Mouse (Mus musculus) lung, embryonic 14.5 days (tissue): ENCODE measurements around the gene Cysltr1. TPM values are rescaled to one million over a fixed set of nuclear protein-coding genes. Genes with fewer than 3 reads are reported as not detected.
A peak's percentile ranks its signal among the peaks of the same experiment; 100 is the strongest.

Experiments
- ATAC-seq: fragments of 200-750 bp; cut with Nextera tagmentation; 2 replicates; pipeline ENCODE4 v1.8.0; 2017; ENCODE audit warnings: mild to moderate bottlenecking, moderate TSS enrichment, moderate library complexity; ENCODE audit not compliant: insufficient read depth
- DNase-seq: peaks from one replicate; pipeline ENCODE4 v3.0.0-alpha.2; 2015
- H3K27ac ChIP-seq: fragments of 300-500 bp; sonication (generic); 2 replicates; pipeline ENCODE4 v1.5.1; 2014; ENCODE audit warnings: low read depth, mild to moderate bottlenecking, moderate library complexity
- H3K27me3 ChIP-seq: fragments of 300-500 bp; sonication (generic); 2 replicates; pipeline ENCODE4 v1.6.1; 2014; ENCODE audit warnings: low read length, control low read depth; ENCODE audit not compliant: insufficient read depth
- H3K36me3 ChIP-seq: fragments of 300-500 bp; sonication (generic); 2 replicates; pipeline ENCODE4 v1.6.1; 2014; ENCODE audit warnings: control low read depth; ENCODE audit not compliant: insufficient read depth
- H3K4me1 ChIP-seq: fragments of 300-500 bp; sonication (generic); 2 replicates; pipeline ENCODE4 v1.6.1; 2014; ENCODE audit warnings: antibody characterized with exemption, control low read depth; ENCODE audit not compliant: insufficient read depth
- H3K4me2 ChIP-seq: fragments of 300-500 bp; sonication (generic); 2 replicates; pipeline ENCODE4 v1.6.1; 2014; ENCODE audit warnings: mild to moderate bottlenecking
- H3K4me3 ChIP-seq: fragments of 300-500 bp; sonication (generic); 2 replicates; pipeline ENCODE4 v1.5.1; 2014; ENCODE audit warnings: low read depth, low read length
- H3K9ac ChIP-seq: fragments of 300-500 bp; sonication (generic); 2 replicates; pipeline ENCODE4 v1.6.1; 2014
- H3K9me3 ChIP-seq: fragments of 300-500 bp; sonication (generic); 2 replicates; pipeline ENCODE4 v1.6.1; 2016; ENCODE audit warnings: low read depth, low read length, control low read depth
- CTCF ChIP-seq: IDR thresholded peaks from 2 replicates; pipeline ENCODE4 v1.5.1; 2016; ENCODE audit warnings: antibody characterized with exemption, low read depth
- WGBS: fragments of 180-500 bp; shearing (Covaris S2); extraction: QIAGEN DNeasy Blood & Tissue Kit; methylation state at CpG from one replicate; pipeline ENCODE4 v1.1.7; 2014; 5-methylcytosine and 5-hydroxymethylcytosine counted together
- polyA plus RNA-seq: library from polyadenylated mRNA; unstranded; fragments of >200 nt; fragmentation: Nextera tagmentation; extraction: Ambion mirVana; gene quantifications from 2 replicates; pipeline ENCODE4 v1.2.1, GENCODE M21; 2014

Cysltr1 gene
- polyA plus RNA-seq = 3.5 and 4.0 TPM in 2 replicates

- Histone ChIP-seq H3K9ac (no peak within 1 kb of the TSS), H3K27ac (0 out of 2 replicates have a peak within 1 kb of the TSS, but pooled peaks have one; percentile 12), H3K9me3 (no peaks in the 10 kb centered on the region), H3K4me3 (no peak within 1 kb of the TSS), H3K4me2 (peak within 1 kb of the TSS; percentile 47), H3K4me1 (no peaks in the 10 kb centered on the region), H3K36me3 (no peaks in the 10 kb centered on the region), H3K27me3 (no peaks in the 10 kb centered on the region)
- WGBS = 9% methylated on average over 6 of the region's 6 CpGs
- no peak for TF ChIP-seq CTCF
- ATAC-seq (peak; percentile 78), DNase-seq (peak; percentile 62)
These were observed at the start of gene Cysltr1 for GRCm38 (mm10) chrX:106603386-106603785. Gene Cysltr1 (minus strand): TSS chrX:106603679.

- H3K9ac ChIP-seq = no peak overlapping the region
- no peak overlapping the region for H3K4me3 ChIP-seq
- no peaks in the 10 kb centered on the region for H3K27me3 ChIP-seq
- DNase-seq (no peak), ATAC-seq (no peak)
- 71% methylated on average over 3 of the region's 3 CpGs for WGBS
- H3K36me3 ChIP-seq = no peaks in the 10 kb centered on the region
- H3K9me3 ChIP-seq = no peaks in the 10 kb centered on the region
- no peak overlapping the region for H3K4me2 ChIP-seq
- H3K27ac ChIP-seq = no peak overlapping the region
- TF ChIP-seq CTCF = no peak
- H3K4me1 ChIP-seq = no peaks in the 10 kb centered on the region
These were observed 31.5 kb upstream of the Cysltr1 start for GRCm38 (mm10) chrX:106634799-106635541.

- Histone ChIP-seq H3K4me2 (no peak overlapping the region), H3K27me3 (no peaks in the 10 kb centered on the region), H3K4me3 (no peak overlapping the region), H3K4me1 (no peaks in the 10 kb centered on the region), H3K9ac (no peak overlapping the region), H3K9me3 (no peaks in the 10 kb centered on the region), H3K36me3 (no peaks in the 10 kb centered on the region), H3K27ac (no peak overlapping the region)
- no peak for TF ChIP-seq CTCF
- no peak for DNase-seq
- ATAC-seq = no peak
These were observed 30.1 kb upstream of the Cysltr1 start for GRCm38 (mm10) chrX:106633543-106633942.

- no peak for TF ChIP-seq CTCF
- Histone ChIP-seq H3K9ac (no peak overlapping the region), H3K4me2 (no peak overlapping the region), H3K27me3 (no peaks in the 10 kb centered on the region), H3K9me3 (no peaks in the 10 kb centered on the region), H3K4me3 (no peak overlapping the region), H3K36me3 (no peaks in the 10 kb centered on the region), H3K27ac (no peak overlapping the region), H3K4me1 (no peaks in the 10 kb centered on the region)
- WGBS = 57% methylated on average over 1 of the region's 1 CpGs
- ATAC-seq (no peak), DNase-seq (no peak)
These were observed 25.0 kb upstream of the Cysltr1 start for GRCm38 (mm10) chrX:106628514-106628913.

- Histone ChIP-seq H3K4me2 (no peak overlapping the region), H3K4me3 (no peak overlapping the region), H3K4me1 (no peaks in the 10 kb centered on the region), H3K36me3 (no peaks in the 10 kb centered on the region), H3K9ac (no peak overlapping the region), H3K27ac (no peak overlapping the region), H3K27me3 (no peaks in the 10 kb centered on the region), H3K9me3 (no peaks in the 10 kb centered on the region)
- WGBS = 31% methylated on average over 3 of the region's 3 CpGs
- TF ChIP-seq CTCF = no peak
- ATAC-seq = no peak
- DNase-seq = peak; percentile 29
These were observed 20.2 kb upstream of the Cysltr1 start for GRCm38 (mm10) chrX:106623667-106624066.

- H3K4me2 ChIP-seq = no peak overlapping the region
- H3K4me3 ChIP-seq = no peak overlapping the region
- no peaks in the 10 kb centered on the region for H3K36me3 ChIP-seq
- no peak overlapping the region for H3K27ac ChIP-seq
- no peaks in the 10 kb centered on the region for H3K9me3 ChIP-seq
- no peaks in the 10 kb centered on the region for H3K27me3 ChIP-seq
- whole genome bisulfite sequencing = 77% methylated on average over 1 of the region's 1 CpGs
- ATAC-seq (no peak), DNase-seq (no peak)
- H3K9ac ChIP-seq = no peak overlapping the region
- TF ChIP-seq CTCF = no peak
- no peaks in the 10 kb centered on the region for H3K4me1 ChIP-seq
These were observed 19.0 kb upstream of the Cysltr1 start for GRCm38 (mm10) chrX:106622512-106622911.

- H3K4me3 ChIP-seq = no peak overlapping the region
These were observed 763 bp downstream of the Cysltr1 start for GRCm38 (mm10) chrX:106602574-106603258.

More at GRCm38 (mm10) chrX:106602574-106603258, 763 bp downstream of the Cysltr1 start:
- Histone ChIP-seq H3K36me3 (no peaks in the 10 kb centered on the region), H3K4me1 (no peaks in the 10 kb centered on the region), H3K27ac (0 out of 2 replicates have a peak overlapping the region, but pooled peaks have one; percentile 12), H3K9me3 (no peaks in the 10 kb centered on the region), H3K4me2 (peak overlapping the region; percentile 47), H3K27me3 (no peaks in the 10 kb centered on the region), H3K9ac (no peak overlapping the region)
- peak; percentile 26 for DNase-seq
- no peak for TF ChIP-seq CTCF
- 8% methylated on average over 9 of the region's 9 CpGs for WGBS
- ATAC-seq = peak; percentile 53; the same call in 1 of the 2 replicates
